Mouse (Mus musculus) frontal cortex, adult 2 months (tissue): ENCODE measurements around the gene Cript. TPM values are rescaled to one million over a fixed set of nuclear protein-coding genes. Genes with fewer than 3 reads are reported as not detected.

ENCODE experiments used
- polyA plus RNA-seq: library from polyadenylated mRNA; depleted of rRNA; stranded (reverse); fragments of >200 nt; gene quantifications from 2 replicates; pipeline ENCODE4 v1.2.3, GENCODE M21; 2012; rRNA removed

Cript gene
- polyA plus RNA-seq, 1 experiment, result 83.0 TPM

Other genes starting within 250 kb of the Cript start
- gene Tmem247, start 108.2 kb upstream of the Cript start, polyA plus RNA-seq, result not detected in 2 replicates
- gene Atp6v1e2, start 77.7 kb upstream of the Cript start, polyA plus RNA-seq, result 0.18 TPM in 1 of 2 replicates, not detected in the other
- 31.9 and 33.3 TPM in 2 replicates for gene Rhoq, start 62.5 kb upstream of the Cript start, polyA plus RNA-seq
- 18.6 and 18.9 TPM in 2 replicates for gene Pigf, start 144 bp upstream of the Cript start, polyA plus RNA-seq
- gene Socs5, start 82.1 kb downstream of the Cript start, polyA plus RNA-seq, result 51.5 and 55.8 TPM in 2 replicates
- gene Mcfd2, start 240.4 kb downstream of the Cript start, polyA plus RNA-seq, result 63.4 and 70.0 TPM in 2 replicates